Mouse (Mus musculus): ENCODE data around the gene Bnc1.

DNA sequence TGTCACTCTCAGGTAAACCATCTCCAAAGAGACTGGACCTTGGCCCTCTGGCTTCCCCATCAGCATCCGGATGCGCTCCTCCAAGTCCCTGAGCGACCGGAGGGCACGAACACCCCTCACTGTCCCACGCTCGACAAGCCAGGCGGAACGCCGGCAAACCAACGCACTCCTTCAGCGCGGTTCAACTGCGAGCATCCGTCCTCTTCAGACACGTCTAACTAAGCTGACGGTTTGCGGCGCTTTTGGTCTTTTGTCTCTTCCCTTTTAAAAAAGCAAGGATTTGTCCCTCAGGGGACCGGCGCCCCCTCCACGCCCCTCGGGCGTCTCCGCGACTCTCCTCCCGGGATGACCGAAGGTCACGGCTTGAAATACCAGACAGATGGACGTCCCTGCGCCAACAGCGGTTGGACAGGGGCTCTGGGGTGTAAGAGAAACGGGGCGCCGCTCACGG is 456 bp downstream of the Bnc1 start:
- TF ChIP-seq CTCF (IDR thresholded peaks at IDR 0.05; ENCODE audit: low read depth, low read length) (no peak), POLR2A (IDR thresholded peaks at IDR 0.05; ENCODE audit: insufficient read depth, low read length) (no peak)
